Mouse (Mus musculus) lung, postnatal 0 days (tissue): ENCODE data around the gene Spata48. TPM values are rescaled to one million over a fixed set of nuclear protein-coding genes. Genes with fewer than 3 reads are reported as not detected.

Experiments used
- ATAC-seq: fragments of 200-750 bp; cut with Nextera tagmentation; 2 replicates; pipeline ENCODE4 v1.8.0; 2017; ENCODE audit warnings: moderate library complexity
- DNase-seq: peaks from one replicate; pipeline ENCODE4 v3.0.0-alpha.2; 2016; ENCODE audit warnings: low spot score
- H3K27ac ChIP-seq: fragments of 300-500 bp; sonication (generic); 2 replicates; pipeline ENCODE4 v1.5.1; 2014; ENCODE audit warnings: antibody characterized with exemption, mild to moderate bottlenecking, low read length, mixed read lengths
- H3K27me3 ChIP-seq: fragments of 300-500 bp; sonication (generic); replicated peaks from 2 replicates; pipeline ENCODE4 v1.6.1; 2014; ENCODE audit warnings: low read length, mixed read lengths; ENCODE audit not compliant: insufficient read depth
- H3K36me3 ChIP-seq: fragments of 300-500 bp; sonication (generic); 2 replicates; pipeline ENCODE4 v1.6.1; 2014; ENCODE audit warnings: low read length, mixed read lengths; ENCODE audit not compliant: insufficient read depth
- H3K4me1 ChIP-seq: fragments of 300-500 bp; sonication (generic); 2 replicates; pipeline ENCODE4 v1.6.1; 2014; ENCODE audit warnings: antibody characterized with exemption, low read depth, low read length, mixed read lengths; ENCODE audit not compliant: insufficient read depth
- H3K4me2 ChIP-seq: fragments of 300-500 bp; sonication (generic); replicated peaks from 2 replicates; pipeline ENCODE4 v1.6.1; 2014; ENCODE audit warnings: low read depth, mild to moderate bottlenecking, low read length, moderate library complexity, mixed read lengths
- H3K4me3 ChIP-seq: fragments of 300-500 bp; sonication (generic); 2 replicates; pipeline ENCODE4 v1.5.1; 2014; ENCODE audit warnings: low read depth, low read length
- H3K9ac ChIP-seq: fragments of 300-500 bp; sonication (generic); replicated peaks from 2 replicates; pipeline ENCODE4 v1.6.1; 2014; ENCODE audit warnings: low read depth, mild to moderate bottlenecking
- H3K9me3 ChIP-seq: fragments of 300-500 bp; sonication (generic); 2 replicates; pipeline ENCODE4 v1.6.1; 2016; ENCODE audit warnings: low read length, mixed read lengths
- CTCF ChIP-seq: IDR thresholded peaks from 2 replicates; pipeline ENCODE4 v1.5.1; 2016; ENCODE audit warnings: antibody characterized with exemption, mild to moderate bottlenecking
- EP300 ChIP-seq: IDR thresholded peaks from 2 replicates; pipeline ENCODE4 v1.6.1; 2016; ENCODE audit warnings: antibody characterized with exemption, mild to moderate bottlenecking, control low read depth
- WGBS: fragments of 180-500 bp; shearing (Covaris S2); extraction: QIAGEN DNeasy Blood & Tissue Kit; methylation state at CpG from one replicate; pipeline ENCODE4 v1.1.7; 2014; 5-methylcytosine and 5-hydroxymethylcytosine counted together
- polyA plus RNA-seq: library from polyadenylated mRNA; unstranded; fragments of >200 nt; fragmentation: Nextera tagmentation; extraction: Ambion mirVana; gene quantifications from 2 replicates; pipeline ENCODE4 v1.2.1, GENCODE M21; 2015

Spata48 gene
- polyA plus RNA-seq: 0.77 and 1.6 TPM in 2 replicates

- 4% methylated on average over 49 of the region's 66 CpGs for WGBS
Measured at GRCm38 (mm10) chr11:11461635-11462560, at the start of gene Spata48, which contains the start of gene Zpbp. Spata48 (plus strand) TSS chr11:11462094. Zpbp (minus strand) TSS chr11:11462408.

DNA sequence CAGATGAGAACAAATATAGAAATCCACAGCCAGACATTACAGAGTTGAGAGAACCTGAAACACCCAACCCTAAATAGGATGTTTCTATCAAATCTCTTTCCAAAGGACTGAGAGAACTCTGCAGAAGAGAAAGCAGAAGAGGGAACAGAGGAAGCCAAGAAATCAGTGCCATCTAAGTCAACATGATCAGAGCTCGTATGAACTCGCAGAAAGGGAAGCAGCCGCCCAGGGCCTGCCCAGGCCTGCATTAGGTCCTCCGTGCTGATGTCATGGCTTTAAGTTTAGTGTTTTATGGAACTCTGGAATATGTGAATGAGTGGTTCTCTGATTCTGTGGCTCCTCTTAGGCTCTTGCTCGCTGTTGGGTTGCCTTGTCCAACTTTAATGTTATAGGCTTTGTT lies 47.7 kb upstream of the Spata48 start:
- no peak overlapping the region for H3K27ac ChIP-seq
- DNase-seq (no peak), ATAC-seq (no peak)
- TF ChIP-seq CTCF: no peak
- TF ChIP-seq EP300: no peak
- no peak overlapping the region for H3K4me3 ChIP-seq
- H3K27me3 ChIP-seq: no peaks in the 10 kb centered on the region
- H3K4me2 ChIP-seq: no peak overlapping the region
- WGBS: 77% methylated on average over 5 of the region's 5 CpGs
- no peaks in the 10 kb centered on the region for H3K36me3 ChIP-seq
- H3K9me3 ChIP-seq: no peaks in the 10 kb centered on the region
- no peaks in the 10 kb centered on the region for H3K4me1 ChIP-seq
- no peak overlapping the region for H3K9ac ChIP-seq

More at GRCm38 (mm10) chr11:11461635-11462560, at the start of gene Spata48, which contains the start of gene Zpbp:
- TF ChIP-seq EP300: no peak
- TF ChIP-seq CTCF: peak; percentile 75
- Histone ChIP-seq H3K27ac (peak within 1 kb of the TSS; percentile 69), H3K4me2 (peak within 1 kb of the TSS; percentile 62), H3K4me3 (peak within 1 kb of the TSS; percentile 54), H3K9ac (peak within 1 kb of the TSS; percentile 36), H3K9me3 (no peaks in the 10 kb centered on the region), H3K27me3 (no peaks in the 10 kb centered on the region), H3K36me3 (no peaks in the 10 kb centered on the region), H3K4me1 (no peaks in the 10 kb centered on the region)
- peak; percentile 96 for ATAC-seq
- peak; percentile 97 for DNase-seq

DNA sequence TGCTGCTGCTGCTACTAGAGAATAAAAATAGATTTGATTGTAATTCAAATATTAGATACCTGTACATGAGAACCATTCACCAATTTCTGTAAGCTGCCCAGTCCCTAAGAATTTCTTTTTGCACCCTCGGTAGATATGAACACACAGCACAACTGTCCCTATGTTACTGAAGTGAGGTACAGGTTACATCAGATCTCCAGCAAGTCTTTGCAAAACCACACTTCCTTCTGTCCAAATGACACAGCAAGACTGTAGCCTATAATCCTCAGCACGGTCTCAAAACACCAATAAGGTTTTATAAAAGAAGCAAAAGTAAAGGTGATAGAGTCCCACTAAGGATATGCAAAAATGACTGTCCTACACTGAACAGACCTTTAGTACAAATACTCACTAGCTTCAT lies 44.5 kb upstream of the Spata48 start:
- TF ChIP-seq EP300 (no peak), CTCF (no peak)
- WGBS: 77% methylated on average over 2 of the region's 2 CpGs
- Histone ChIP-seq H3K27ac (no peak overlapping the region), H3K4me3 (no peak overlapping the region), H3K27me3 (no peaks in the 10 kb centered on the region), H3K4me1 (no peaks in the 10 kb centered on the region), H3K4me2 (no peak overlapping the region), H3K9me3 (no peaks in the 10 kb centered on the region), H3K9ac (no peak overlapping the region), H3K36me3 (no peaks in the 10 kb centered on the region)
- ATAC-seq (no peak), DNase-seq (no peak)

- H3K4me2 ChIP-seq: no peak overlapping the region
- H3K27me3 ChIP-seq: no peaks in the 10 kb centered on the region
- 19% methylated on average over 2 of the region's 2 CpGs for WGBS
- no peak overlapping the region for H3K4me3 ChIP-seq
- no peaks in the 10 kb centered on the region for H3K4me1 ChIP-seq
- no peaks in the 10 kb centered on the region for H3K9me3 ChIP-seq
- no peak overlapping the region for H3K27ac ChIP-seq
- no peak for ATAC-seq
- H3K36me3 ChIP-seq: no peaks in the 10 kb centered on the region
- TF ChIP-seq CTCF: peak; percentile 69
- no peak for TF ChIP-seq EP300
- H3K9ac ChIP-seq: no peak overlapping the region
- peak; percentile 60 for DNase-seq
Measured at GRCm38 (mm10) chr11:11455037-11455436, 6.9 kb upstream of the Spata48 start.

DNA sequence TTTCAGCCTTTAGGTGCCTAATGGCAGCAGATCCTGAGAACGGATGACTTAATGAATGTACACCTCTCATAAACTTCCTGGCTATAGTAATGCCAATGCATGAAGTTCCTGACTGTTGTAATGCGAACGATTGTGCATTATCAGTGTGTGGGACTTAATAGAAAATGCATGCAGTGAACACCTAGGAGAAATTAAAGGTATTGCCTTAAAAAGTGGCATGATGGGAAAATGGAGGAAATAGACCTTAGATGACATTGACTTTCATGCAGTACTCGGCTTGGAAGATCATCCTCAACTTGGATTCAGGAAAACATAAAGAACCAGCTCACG lies 632 bp downstream of the Spata48 start:
- TF ChIP-seq EP300: no peak
- TF ChIP-seq CTCF: no peak
- DNase-seq: no peak
- no peaks in the 10 kb centered on the region for H3K36me3 ChIP-seq
- no peak overlapping the region for H3K27ac ChIP-seq
- H3K4me2 ChIP-seq: peak overlapping the region; percentile 62
- peak overlapping the region; percentile 36; the same call in 1 of the 2 replicates for H3K9ac ChIP-seq
- no peaks in the 10 kb centered on the region for H3K27me3 ChIP-seq
- WGBS: 73% methylated on average over 5 of the region's 5 CpGs
- H3K4me3 ChIP-seq: peak overlapping the region; percentile 54
- no peaks in the 10 kb centered on the region for H3K4me1 ChIP-seq
- H3K9me3 ChIP-seq: no peaks in the 10 kb centered on the region
- ATAC-seq: no peak

- H3K4me3 ChIP-seq: no peak overlapping the region
- no peak overlapping the region for H3K9ac ChIP-seq
- H3K4me2 ChIP-seq: no peak overlapping the region
- ATAC-seq: no peak
- no peaks in the 10 kb centered on the region for H3K27me3 ChIP-seq
- H3K9me3 ChIP-seq: no peaks in the 10 kb centered on the region
- no peak for DNase-seq
- H3K4me1 ChIP-seq: no peaks in the 10 kb centered on the region
- H3K27ac ChIP-seq: no peak overlapping the region
- H3K36me3 ChIP-seq: no peaks in the 10 kb centered on the region
- TF ChIP-seq CTCF: no peak
- no peak for TF ChIP-seq EP300
Measured at GRCm38 (mm10) chr11:11468924-11469323, 7.0 kb downstream of the Spata48 start.
